Mouse (Mus musculus): ENCODE results near the gene Limch1. TPM values are rescaled to one million over a fixed set of nuclear protein-coding genes. Genes with fewer than 3 reads are reported as not detected.

The Limch1 gene
- total and polyA plus RNA-seq, 3 experiments: 0.33 TPM; not detected in 2

GRCm38 (mm10) chr5:66933134-66933804, 187.6 kb downstream of the Limch1 start:
- DNase-seq (ENCODE audit: low spot score) (no peak), ATAC-seq (ENCODE audit: extremely low read depth, insufficient number of reproducible peaks, low FRiP score, poor library complexity, severe bottlenecking) (no peak)
- Histone ChIP-seq H3K4me1 (ENCODE audit: insufficient read depth, low read depth, low read length) (no peaks in the 10 kb centered on the region), H3K9me3 (replicated peaks) (peaks cover 49% of the 10 kb centered on the region), H3K36me3 (replicated peaks) (no peaks in the 10 kb centered on the region), H3K27me3 (ENCODE audit: insufficient read depth, low read length) (no peaks in the 10 kb centered on the region), H3K4me3 (ENCODE audit: low read depth, low read length) (no peak overlapping the region)
- no peak for TF ChIP-seq GATA2 (IDR thresholded peaks at IDR 0.05; ENCODE audit: borderline replicate concordance, low read depth, low read length)
- TF ChIP-seq TAL1 (conservative IDR thresholded peaks at IDR 0.05; ENCODE audit: low read depth, low read length): no peak
- no peak for TF ChIP-seq POLR2AphosphoS5 (IDR thresholded peaks at IDR 0.05; ENCODE audit: insufficient replicate concordance, low read depth, low read length)
- TF ChIP-seq CTCF (IDR thresholded peaks at IDR 0.05; ENCODE audit: low read depth, low read length): no peak

DNA sequence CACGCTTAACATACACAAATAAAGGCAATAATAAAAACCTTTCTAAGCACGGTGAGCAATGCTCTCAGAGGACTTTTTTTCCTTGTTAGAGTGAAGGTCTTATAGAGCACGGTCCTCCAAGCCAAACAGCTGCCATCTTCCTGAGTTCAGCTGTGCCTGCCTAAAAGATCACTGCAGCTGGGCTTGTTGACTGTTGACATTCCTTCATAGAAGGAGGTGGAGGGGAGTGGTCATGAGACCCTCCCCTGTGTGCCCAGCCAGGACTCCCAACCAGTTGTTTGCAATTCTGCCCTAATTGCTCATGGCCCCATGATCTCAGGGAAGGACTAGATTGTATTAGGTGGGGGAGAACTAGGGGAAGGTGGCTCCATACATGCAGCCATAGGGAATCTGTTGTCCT, 189.0 kb downstream of the Limch1 start:
- H3K4me1 ChIP-seq (ENCODE audit: insufficient read depth, low read depth, low read length): no peaks in the 10 kb centered on the region
- H3K4me3 ChIP-seq (ENCODE audit: low read depth, low read length): no peak overlapping the region
- no peak for TF ChIP-seq CTCF (IDR thresholded peaks at IDR 0.05; ENCODE audit: low read depth, low read length)
- ATAC-seq (ENCODE audit: extremely low read depth, insufficient number of reproducible peaks, low FRiP score, poor library complexity, severe bottlenecking) (no peak), DNase-seq (ENCODE audit: low spot score) (no peak)
- no peaks in the 10 kb centered on the region for H3K27me3 ChIP-seq (ENCODE audit: insufficient read depth, low read length)
- H3K9me3 ChIP-seq (replicated peaks): peaks cover 57% of the 10 kb centered on the region
- H3K36me3 ChIP-seq (replicated peaks): no peaks in the 10 kb centered on the region

DNA sequence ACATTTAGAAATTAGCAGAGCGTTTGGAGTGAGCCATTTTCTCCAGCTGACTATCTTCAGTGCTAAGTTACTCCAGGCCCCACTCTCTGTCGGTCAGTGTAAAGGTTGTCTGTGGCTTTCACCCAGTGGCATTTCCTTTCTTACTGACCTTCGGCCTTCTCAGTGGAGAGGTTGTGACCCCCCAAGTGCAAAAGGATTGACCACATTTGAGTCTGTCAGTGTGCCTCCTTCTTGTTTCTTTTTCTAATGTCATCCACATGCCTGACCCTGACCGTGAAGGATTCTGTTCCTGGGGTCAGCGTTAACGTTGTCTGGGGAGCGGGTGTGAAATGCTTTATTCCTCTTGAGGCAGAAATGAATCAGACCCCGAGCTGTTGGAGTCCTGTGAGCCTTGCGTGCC, 191.7 kb downstream of the Limch1 start:
- ATAC-seq (ENCODE audit: extremely low read depth, insufficient number of reproducible peaks, low FRiP score, poor library complexity, severe bottlenecking) (no peak), DNase-seq (ENCODE audit: low spot score) (no peak)
- Histone ChIP-seq H3K4me3 (ENCODE audit: low read depth, low read length) (no peak overlapping the region), H3K4me1 (ENCODE audit: insufficient read depth, low read depth, low read length) (no peaks in the 10 kb centered on the region), H3K36me3 (replicated peaks) (no peaks in the 10 kb centered on the region), H3K9me3 (replicated peaks) (peaks cover 60% of the 10 kb centered on the region), H3K27me3 (ENCODE audit: insufficient read depth, low read length) (no peaks in the 10 kb centered on the region)
- TF ChIP-seq TAL1 (conservative IDR thresholded peaks at IDR 0.05; ENCODE audit: low read depth, low read length) (no peak), POLR2AphosphoS5 (IDR thresholded peaks at IDR 0.05; ENCODE audit: insufficient replicate concordance, low read depth, low read length) (no peak), CTCF (IDR thresholded peaks at IDR 0.05; ENCODE audit: low read depth, low read length) (no peak)

- H3K36me3 ChIP-seq (replicated peaks): no peaks in the 10 kb centered on the region
- no peaks in the 10 kb centered on the region for H3K27me3 ChIP-seq (ENCODE audit: insufficient read depth, low read length)
- H3K4me3 ChIP-seq (ENCODE audit: low read depth, low read length): no peak overlapping the region
- DNase-seq (ENCODE audit: low spot score): no peak
- H3K4me1 ChIP-seq (ENCODE audit: insufficient read depth, low read depth, low read length): no peaks in the 10 kb centered on the region
- TF ChIP-seq GATA2 (IDR thresholded peaks at IDR 0.05; ENCODE audit: borderline replicate concordance, low read depth, low read length): no peak
- no peak for TF ChIP-seq CTCF (IDR thresholded peaks at IDR 0.05; ENCODE audit: low read depth, low read length)
- TF ChIP-seq GATA1 (IDR thresholded peaks at IDR 0.05; ENCODE audit: borderline replicate concordance, low read length): no peak
- no peak for TF ChIP-seq TAL1 (conservative IDR thresholded peaks at IDR 0.05; ENCODE audit: low read depth, low read length)
- peaks cover 57% of the 10 kb centered on the region for H3K9me3 ChIP-seq (replicated peaks)
- ATAC-seq (ENCODE audit: extremely low read depth, insufficient number of reproducible peaks, low FRiP score, poor library complexity, severe bottlenecking): no peak
These were observed 196.3 kb downstream of the Limch1 start for GRCm38 (mm10) chr5:66941710-66942450.

DNA sequence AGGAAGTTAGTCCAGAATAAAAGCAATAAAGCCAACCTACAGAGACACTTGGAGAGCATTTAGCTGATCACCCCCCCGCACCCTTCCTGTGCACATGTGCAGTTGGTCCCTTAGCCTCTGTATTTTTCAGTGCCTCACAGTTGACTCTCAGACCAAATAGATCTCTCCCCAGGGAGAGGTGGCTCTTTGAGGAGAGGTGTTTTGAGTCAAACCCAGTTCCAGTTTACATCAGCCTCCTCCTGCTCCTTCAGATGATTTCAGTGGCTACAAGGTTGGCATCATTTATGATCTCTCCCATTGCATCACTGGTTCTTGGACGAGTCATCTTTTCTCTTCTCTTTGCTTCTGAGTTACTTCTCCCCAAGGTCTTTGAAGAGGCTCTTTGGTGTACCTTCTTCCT, 197.3 kb downstream of the Limch1 start:
- DNase-seq (ENCODE audit: low spot score) (no peak), ATAC-seq (ENCODE audit: extremely low read depth, insufficient number of reproducible peaks, low FRiP score, poor library complexity, severe bottlenecking) (no peak)
- no peaks in the 10 kb centered on the region for H3K36me3 ChIP-seq (replicated peaks)
- peaks cover 52% of the 10 kb centered on the region for H3K9me3 ChIP-seq (replicated peaks)
- H3K27me3 ChIP-seq (ENCODE audit: insufficient read depth, low read length): no peaks in the 10 kb centered on the region
- no peak overlapping the region for H3K4me3 ChIP-seq (ENCODE audit: low read depth, low read length)
- H3K4me1 ChIP-seq (ENCODE audit: insufficient read depth, low read depth, low read length): no peaks in the 10 kb centered on the region
- TF ChIP-seq TAL1 (conservative IDR thresholded peaks at IDR 0.05; ENCODE audit: low read depth, low read length) (no peak), GATA1 (IDR thresholded peaks at IDR 0.05; ENCODE audit: borderline replicate concordance, low read length) (no peak), CTCF (IDR thresholded peaks at IDR 0.05; ENCODE audit: low read depth, low read length) (no peak), POLR2AphosphoS5 (IDR thresholded peaks at IDR 0.05; ENCODE audit: insufficient replicate concordance, low read depth, low read length) (no peak), GATA2 (IDR thresholded peaks at IDR 0.05; ENCODE audit: borderline replicate concordance, low read depth, low read length) (no peak)

DNA sequence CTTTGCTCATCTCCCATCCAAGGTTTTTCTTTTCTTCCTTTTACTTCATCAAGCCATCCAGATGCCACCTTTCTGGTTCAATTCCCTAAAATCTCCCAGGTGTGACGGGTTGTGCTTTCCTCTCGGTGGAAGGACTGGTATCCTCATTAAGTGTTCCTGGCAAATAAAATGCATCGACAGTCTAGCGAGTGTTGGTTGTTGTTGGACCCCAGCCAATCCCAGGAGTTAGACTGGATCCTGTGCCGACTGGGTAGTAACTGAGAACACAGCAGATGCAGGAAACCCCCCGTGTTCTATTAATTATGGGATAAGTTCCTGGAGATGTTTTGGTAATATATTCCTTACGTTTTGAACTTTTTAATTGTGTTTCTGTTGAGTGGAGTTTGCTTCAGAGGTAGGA, 197.9 kb downstream of the Limch1 start:
- Histone ChIP-seq H3K9me3 (replicated peaks) (peaks cover 52% of the 10 kb centered on the region), H3K4me3 (ENCODE audit: low read depth, low read length) (no peak overlapping the region), H3K4me1 (ENCODE audit: insufficient read depth, low read depth, low read length) (no peaks in the 10 kb centered on the region), H3K36me3 (replicated peaks) (no peaks in the 10 kb centered on the region), H3K27me3 (ENCODE audit: insufficient read depth, low read length) (no peaks in the 10 kb centered on the region)
- TF ChIP-seq POLR2AphosphoS5 (IDR thresholded peaks at IDR 0.05; ENCODE audit: insufficient replicate concordance, low read depth, low read length) (no peak), GATA2 (IDR thresholded peaks at IDR 0.05; ENCODE audit: borderline replicate concordance, low read depth, low read length) (no peak), GATA1 (IDR thresholded peaks at IDR 0.05; ENCODE audit: borderline replicate concordance, low read length) (no peak), TAL1 (conservative IDR thresholded peaks at IDR 0.05; ENCODE audit: low read depth, low read length) (no peak), CTCF (IDR thresholded peaks at IDR 0.05; ENCODE audit: low read depth, low read length) (no peak)
- no peak for DNase-seq (ENCODE audit: low spot score)
- no peak for ATAC-seq (ENCODE audit: extremely low read depth, insufficient number of reproducible peaks, low FRiP score, poor library complexity, severe bottlenecking)
